ENCODE assay signal across 25 mouse cellular contexts in the genomic region with DNA sequence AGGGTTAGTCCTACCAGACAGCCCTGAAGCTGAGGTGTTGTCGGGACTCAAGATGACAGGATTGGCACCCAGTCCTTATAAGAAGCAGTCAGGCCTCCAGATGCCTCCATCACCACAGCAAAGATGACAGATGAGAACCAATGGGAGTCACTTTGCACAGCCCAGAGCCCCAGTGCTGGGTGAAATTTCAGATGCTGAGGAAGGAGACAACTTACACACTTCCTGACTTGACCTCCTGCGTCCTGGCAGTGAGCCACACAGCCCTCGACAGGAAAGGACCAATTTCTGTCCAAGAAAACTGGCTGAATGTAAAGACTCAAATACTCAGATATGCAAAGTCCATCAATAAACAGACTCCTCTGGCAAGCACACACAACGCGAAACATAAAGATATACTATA.
"Had no signal": no experiment of that assay in that cellular context is flagged by ENCODE, and none has a peak within 500 bp of the region (broad histone marks: within the 10 kb centered on the region; RNA-seq: fewer than 3 reads in every experiment).

No protein-coding gene starts in this region.

- H3K4me1 ChIP-seq: heart, embryonic 13.5 days; heart, embryonic 15.5 days; hindbrain, embryonic 12.5 days; intestine, embryonic 15.5 days; liver, embryonic 13.5 days had no signal

- H3K27ac ChIP-seq: gastrocnemius, adult 2 months; heart, adult 2 months; heart, embryonic 13.5 days; heart, embryonic 15.5 days; hindbrain, embryonic 10.5 days; hindbrain, embryonic 12.5 days; hindbrain, embryonic 14.5 days; intestine, embryonic 15.5 days; layer of hippocampus, adult 2 months; left cerebral cortex, adult 2 months; limb, embryonic 10.5 days; limb, embryonic 12.5 days; liver, embryonic 13.5 days had no signal

- ATAC-seq: hindbrain, embryonic 16.5 days; inflammation-experienced regulatory T-cells, adult 6 months; intestine, embryonic 15.5 days; intestine, postnatal 0 days had no signal

- DNase-seq: gastrocnemius, adult 2 months; gastrocnemius, postnatal 10 days; gastrocnemius, postnatal 25 days; heart, adult 2 months; heart, postnatal 14 days; heart, postnatal 36 days; kidney, adult 18-20 months; kidney, adult 8-10 months; liver; liver, embryonic 13.5 days had no signal

- H3K9me3 ChIP-seq: heart, embryonic 15.5 days; hindbrain, embryonic 10.5 days; hindbrain, embryonic 12.5 days; intestine, embryonic 15.5 days; limb, embryonic 10.5 days; limb, embryonic 12.5 days; liver, embryonic 13.5 days had no signal

- H3K27me3 ChIP-seq: heart, embryonic 13.5 days; heart, embryonic 15.5 days; hindbrain, embryonic 12.5 days; intestine, embryonic 15.5 days; limb, embryonic 12.5 days; liver, embryonic 13.5 days had no signal

- H3K9ac ChIP-seq: heart, embryonic 13.5 days; heart, embryonic 15.5 days; hindbrain, embryonic 12.5 days; hindbrain, embryonic 14.5 days; intestine, embryonic 15.5 days; limb, embryonic 12.5 days; liver, embryonic 13.5 days had no signal

- H3K4me3 ChIP-seq: gastrocnemius, adult 2 months; heart, adult 2 months; heart, embryonic 13.5 days; heart, embryonic 15.5 days; hindbrain, embryonic 10.5 days; hindbrain, embryonic 12.5 days; intestine, embryonic 15.5 days; layer of hippocampus, adult 2 months; left cerebral cortex, adult 2 months; limb, embryonic 10.5 days; limb, embryonic 12.5 days; liver, embryonic 13.5 days had no signal

- H3K36me3 ChIP-seq: heart, embryonic 13.5 days; heart, embryonic 15.5 days; hindbrain, embryonic 10.5 days; hindbrain, embryonic 12.5 days; intestine, embryonic 15.5 days; limb, embryonic 10.5 days; limb, embryonic 12.5 days; liver, embryonic 13.5 days had no signal

- H3K4me2 ChIP-seq: heart, embryonic 11.5 days; heart, embryonic 13.5 days; heart, embryonic 15.5 days; hindbrain, embryonic 12.5 days; hindbrain, embryonic 14.5 days; intestine, embryonic 15.5 days; limb, embryonic 12.5 days; liver, embryonic 11.5 days; liver, embryonic 13.5 days had no signal
